Mouse (Mus musculus) hindbrain, embryonic 14.5 days (tissue): Measurements from ENCODE around the gene Rasl10b. TPM values are rescaled to one million over a fixed set of nuclear protein-coding genes. Genes with fewer than 3 reads are reported as not detected.

ENCODE experiments used
- polyA plus RNA-seq: library from polyadenylated mRNA; unstranded; fragments of >200 nt; fragmentation: Nextera tagmentation; extraction: Ambion mirVana; gene quantifications from 2 replicates; pipeline ENCODE4 v1.2.1, GENCODE M21; 2014

The Rasl10b gene
- polyA plus RNA-seq, 1 experiment from 2014 or later, result 28.6 TPM

Other genes starting within 250 kb of the Rasl10b start
- 0.14 TPM in 1 of 2 replicates, not detected in the other for gene Slfn4, start 234.0 kb upstream of the Rasl10b start, polyA plus RNA-seq
- 0.22 TPM in 1 of 2 replicates, not detected in the other for gene Slfn3, start 217.8 kb upstream of the Rasl10b start, polyA plus RNA-seq
- 0.05 TPM in 1 of 2 replicates, not detected in the other for gene Slfn14, start 122.4 kb upstream of the Rasl10b start, polyA plus RNA-seq
- gene Ap2b1, start 110.1 kb upstream of the Rasl10b start, polyA plus RNA-seq, result 154 and 180 TPM in 2 replicates
- 14.9 and 15.1 TPM in 2 replicates for gene Pex12, start 106.6 kb upstream of the Rasl10b start, polyA plus RNA-seq
- gene Gas2l2, start 20.3 kb downstream of the Rasl10b start, polyA plus RNA-seq, result 0.97 and 1.5 TPM in 2 replicates
- gene 1700020L24Rik, start 28.5 kb downstream of the Rasl10b start, polyA plus RNA-seq, result 0.39 and 0.60 TPM in 2 replicates
- gene Mmp28, start 53.9 kb downstream of the Rasl10b start, polyA plus RNA-seq, result 3.9 and 4.2 TPM in 2 replicates
- gene Taf15, start 63.9 kb downstream of the Rasl10b start, polyA plus RNA-seq, result 9.4 and 11.3 TPM in 2 replicates
- gene Heatr9, start 113.0 kb downstream of the Rasl10b start, polyA plus RNA-seq, result not detected in 2 replicates
- gene Ccl5, start 121.4 kb downstream of the Rasl10b start, polyA plus RNA-seq, result not detected in 2 replicates
- gene Ccl9, start 169.5 kb downstream of the Rasl10b start, polyA plus RNA-seq, result 2.1 and 2.9 TPM in 2 replicates
- 2.5 and 3.1 TPM in 2 replicates for gene Ccl6, start 183.9 kb downstream of the Rasl10b start, polyA plus RNA-seq
- not detected in 2 replicates for gene Rpl9-ps1, start 236.5 kb downstream of the Rasl10b start, polyA plus RNA-seq
- gene Ccl3, start 240.2 kb downstream of the Rasl10b start, polyA plus RNA-seq, result 1.5 and 1.9 TPM in 2 replicates